Mouse (Mus musculus) limb, embryonic 13.5 days (tissue): Measurements from ENCODE around the gene Nkapl. TPM values are rescaled to one million over a fixed set of nuclear protein-coding genes. Genes with fewer than 3 reads are reported as not detected.
A peak's percentile ranks its signal among the peaks of the same experiment; 100 is the strongest.

Experiments
- ATAC-seq: fragments of 200-750 bp; cut with Nextera tagmentation; 2 replicates; pipeline ENCODE4 v1.8.0; 2017; ENCODE audit warnings: low read depth, moderate number of reproducible peaks, moderate TSS enrichment; ENCODE audit not compliant: low FRiP score
- H3K27ac ChIP-seq: fragments of 300-500 bp; sonication (generic); 2 replicates; pipeline ENCODE4 v1.5.1; 2015; ENCODE audit warnings: inconsistent platforms, mild to moderate bottlenecking, moderate library complexity
- H3K27me3 ChIP-seq: fragments of 300-500 bp; sonication (generic); 2 replicates; pipeline ENCODE4 v1.6.1; 2015; ENCODE audit warnings: mild to moderate bottlenecking, inconsistent platforms
- H3K36me3 ChIP-seq: fragments of 300-500 bp; sonication (generic); 2 replicates; pipeline ENCODE4 v1.6.1; 2015; ENCODE audit warnings: inconsistent platforms, mild to moderate bottlenecking, moderate library complexity
- H3K4me1 ChIP-seq: fragments of 300-500 bp; sonication (generic); 2 replicates; pipeline ENCODE4 v1.6.1; 2015; ENCODE audit warnings: inconsistent platforms
- H3K4me2 ChIP-seq: fragments of 300-500 bp; sonication (generic); replicated peaks from 2 replicates; pipeline ENCODE4 v1.6.1; 2015; ENCODE audit warnings: inconsistent platforms, mild to moderate bottlenecking, moderate library complexity
- H3K4me3 ChIP-seq: fragments of 300-500 bp; sonication (generic); 2 replicates; pipeline ENCODE4 v1.5.1; 2015; ENCODE audit warnings: moderate library complexity, mild to moderate bottlenecking, inconsistent platforms
- H3K9ac ChIP-seq: fragments of 300-500 bp; sonication (generic); 2 replicates; pipeline ENCODE4 v1.6.1; 2015; ENCODE audit warnings: mild to moderate bottlenecking, inconsistent platforms
- H3K9me3 ChIP-seq: fragments of 300-500 bp; sonication (generic); 2 replicates; pipeline ENCODE4 v1.6.1; 2016; ENCODE audit warnings: inconsistent platforms
- WGBS: fragments of 180-500 bp; shearing (Covaris S2); methylation state at CpG from one replicate; pipeline ENCODE4 v1.1.7; 2015; 5-methylcytosine and 5-hydroxymethylcytosine counted together
- microRNA counts: library from miRNA; unstranded; fragments of <30 nt; microRNA quantifications from one replicate; lab custom pipeline; 2016
- microRNA-seq: library from miRNA; unstranded; fragments of <30 nt; microRNA quantifications from one replicate; pipeline ENCODE4, GENCODE M21; 2016
- polyA plus RNA-seq: library from polyadenylated mRNA; unstranded; fragments of >200 nt; fragmentation: Nextera tagmentation; extraction: Ambion mirVana; gene quantifications from 2 replicates; pipeline ENCODE4 v1.2.1, GENCODE M21; 2015

The Nkapl gene
- polyA plus RNA-seq, 1 experiment from 2014 or later, result 2.9 TPM

DNA sequence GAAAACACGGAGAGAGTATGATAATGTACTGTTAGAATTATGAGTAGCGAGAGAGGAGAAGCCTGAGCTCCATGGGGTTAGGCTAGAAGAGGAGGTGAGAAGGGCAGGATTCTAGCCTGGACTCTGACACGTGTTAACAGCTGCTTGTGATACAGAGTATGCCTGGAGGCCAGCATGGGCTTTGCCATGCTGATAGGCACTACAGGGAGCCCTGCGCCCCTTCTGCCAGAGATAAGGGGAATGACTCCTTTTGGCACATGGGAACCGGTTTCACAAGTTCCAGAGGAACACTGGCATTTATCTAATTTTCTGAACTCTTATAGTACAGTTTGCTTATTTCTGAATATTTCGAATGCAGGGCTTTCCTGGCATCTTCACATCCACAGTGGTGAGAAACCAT is 49.4 kb downstream of the Nkapl start:
- Histone ChIP-seq H3K4me1 (no peaks in the 10 kb centered on the region), H3K27ac (no peak overlapping the region), H3K27me3 (no peaks in the 10 kb centered on the region), H3K4me3 (no peak overlapping the region), H3K9me3 (no peaks in the 10 kb centered on the region), H3K36me3 (no peaks in the 10 kb centered on the region), H3K4me2 (no peak overlapping the region), H3K9ac (no peak overlapping the region)
- 62% methylated on average over 6 of the region's 6 CpGs for WGBS
- no peak for ATAC-seq

GRCm38 (mm10) chr13:21417298-21418010 is 50.9 kb downstream of the Nkapl start:
- no peak overlapping the region for H3K27ac ChIP-seq
- H3K4me3 ChIP-seq, result no peak overlapping the region
- H3K9me3 ChIP-seq, result no peaks in the 10 kb centered on the region
- no peaks in the 10 kb centered on the region for H3K36me3 ChIP-seq
- H3K9ac ChIP-seq, result no peak overlapping the region
- no peaks in the 10 kb centered on the region for H3K4me1 ChIP-seq
- H3K27me3 ChIP-seq, result no peaks in the 10 kb centered on the region
- H3K4me2 ChIP-seq, result no peak overlapping the region
- WGBS, result 70% methylated on average over 6 of the region's 6 CpGs
- ATAC-seq, result no peak

MicroRNAs encoded within 50 kb of the gene (microRNA counts, 519-probe panel; counts per million panel counts)
- microRNA mmu-miR-1896 (lab: Ali Mortazavi, UCI), result 3,492 counts per million, percentile 63 among the panel's probes with 10 or more counts

Small RNA genes lying within 50 kb of the gene (microRNA-seq; reads per million reads assigned to microRNA genes)
- gene Mir1896, result not detected

Other genes with a start within 250 kb of the Nkapl start
- gene Gpx5, start 175.8 kb downstream of the Nkapl start, polyA plus RNA-seq, result not detected in 2 replicates
- gene Gpx6, start 156.4 kb downstream of the Nkapl start, polyA plus RNA-seq, result 0.28 and 0.52 TPM in 2 replicates
- gene Olfr1367, start 121.6 kb downstream of the Nkapl start, polyA plus RNA-seq, result not detected in 2 replicates
- 14.6 and 15.3 TPM in 2 replicates for gene Zscan12, start 105.7 kb downstream of the Nkapl start, polyA plus RNA-seq
- gene Zkscan3, start 65.8 kb downstream of the Nkapl start, polyA plus RNA-seq, result 101 and 105 TPM in 2 replicates
- gene Pgbd1, start 27.5 kb downstream of the Nkapl start, polyA plus RNA-seq, result 3.5 and 3.7 TPM in 2 replicates
- 37.8 and 37.9 TPM in 2 replicates for gene Zscan26, start 14.8 kb downstream of the Nkapl start, polyA plus RNA-seq
- gene Zkscan4, start 10.4 kb upstream of the Nkapl start, polyA plus RNA-seq, result 4.0 and 4.9 TPM in 2 replicates
- gene Gm10065, start 10.9 kb upstream of the Nkapl start, polyA plus RNA-seq, result not detected in 2 replicates
- gene AK157302, start 26.7 kb upstream of the Nkapl start, polyA plus RNA-seq, result 0.14 and 0.49 TPM in 2 replicates
- gene Gm11273, start 32.9 kb upstream of the Nkapl start, polyA plus RNA-seq, result 6.4 and 6.9 TPM in 2 replicates
- gene Zkscan8, start 62.6 kb upstream of the Nkapl start, polyA plus RNA-seq, result 7.0 and 8.2 TPM in 2 replicates
- 0.10 and 0.15 TPM in 2 replicates for gene Olfr1366, start 74.3 kb upstream of the Nkapl start, polyA plus RNA-seq
- gene Olfr1535, start 91.4 kb upstream of the Nkapl start, polyA plus RNA-seq, result 0.05 TPM in 1 of 2 replicates, not detected in the other
- not detected in 2 replicates for gene Olfr1364, start 113.2 kb upstream of the Nkapl start, polyA plus RNA-seq
- gene Olfr1362, start 145.5 kb upstream of the Nkapl start, polyA plus RNA-seq, result not detected in 2 replicates
- not detected in 2 replicates for gene Olfr11, start 174.0 kb upstream of the Nkapl start, polyA plus RNA-seq
- gene Olfr1361, start 194.9 kb upstream of the Nkapl start, polyA plus RNA-seq, result not detected in 2 replicates
- not detected in 2 replicates for gene Olfr1360, start 208.9 kb upstream of the Nkapl start, polyA plus RNA-seq
- not detected in 2 replicates for gene Olfr1359, start 229.6 kb upstream of the Nkapl start, polyA plus RNA-seq
- 3.3 and 3.4 TPM in 2 replicates for gene Hist1h2bl, start 247.6 kb upstream of the Nkapl start, polyA plus RNA-seq
- gene Hist1h2ai, start 247.9 kb upstream of the Nkapl start, polyA plus RNA-seq, result 34.6 and 46.9 TPM in 2 replicates
- 22.6 and 23.4 TPM in 2 replicates for gene Hist1h3h, start 249.2 kb upstream of the Nkapl start, polyA plus RNA-seq